Mouse (Mus musculus): ENCODE measurements at regions not wholly inside any gene's neighbourhood (a gene's known extent, or its start where the extent isn't known, plus 50 kb on each side); places are given as distances from the start of the nearest gene placed in this dataset.

GRCm38 (mm10) chr11:92354160-92354559 lies 743.7 kb upstream of the Car10 start:
- Histone ChIP-seq H3K9me3 (no peaks in the 10 kb centered on the region), H3K9ac (no peak overlapping the region), H3K27ac (no peak overlapping the region), H3K36me3 (no peaks in the 10 kb centered on the region), H3K4me3 (no peak overlapping the region), H3K4me2 (replicated peaks) (no peak overlapping the region), H3K4me1 (no peaks in the 10 kb centered on the region), H3K27me3 (replicated peaks) (no peaks in the 10 kb centered on the region)
- WGBS = 85% methylated on average over 2 of the region's 2 CpGs
- no peak for ATAC-seq (ENCODE audit: low FRiP score, low read depth)

GRCm38 (mm10) chr11:92336545-92336944 lies 759.2 kb upstream of the Kif2b start:
- no peak overlapping the region for H3K9ac ChIP-seq
- no peak overlapping the region for H3K4me2 ChIP-seq (replicated peaks)
- H3K36me3 ChIP-seq = no peaks in the 10 kb centered on the region
- 95% methylated on average over 2 of the region's 2 CpGs for WGBS
- H3K9me3 ChIP-seq = no peaks in the 10 kb centered on the region
- H3K4me3 ChIP-seq = no peak overlapping the region
- H3K27me3 ChIP-seq (replicated peaks) = no peaks in the 10 kb centered on the region
- no peak for ATAC-seq (ENCODE audit: low FRiP score, low read depth)
- H3K4me1 ChIP-seq = no peaks in the 10 kb centered on the region
- H3K27ac ChIP-seq = no peak overlapping the region

GRCm38 (mm10) chr11:92335306-92335705 lies 757.9 kb upstream of the Kif2b start:
- Histone ChIP-seq H3K9me3 (no peaks in the 10 kb centered on the region), H3K27ac (no peak overlapping the region), H3K4me2 (replicated peaks) (no peak overlapping the region), H3K27me3 (replicated peaks) (no peaks in the 10 kb centered on the region), H3K9ac (no peak overlapping the region), H3K36me3 (no peaks in the 10 kb centered on the region), H3K4me3 (no peak overlapping the region), H3K4me1 (no peaks in the 10 kb centered on the region)
- ATAC-seq (ENCODE audit: low FRiP score, low read depth) = no peak

DNA sequence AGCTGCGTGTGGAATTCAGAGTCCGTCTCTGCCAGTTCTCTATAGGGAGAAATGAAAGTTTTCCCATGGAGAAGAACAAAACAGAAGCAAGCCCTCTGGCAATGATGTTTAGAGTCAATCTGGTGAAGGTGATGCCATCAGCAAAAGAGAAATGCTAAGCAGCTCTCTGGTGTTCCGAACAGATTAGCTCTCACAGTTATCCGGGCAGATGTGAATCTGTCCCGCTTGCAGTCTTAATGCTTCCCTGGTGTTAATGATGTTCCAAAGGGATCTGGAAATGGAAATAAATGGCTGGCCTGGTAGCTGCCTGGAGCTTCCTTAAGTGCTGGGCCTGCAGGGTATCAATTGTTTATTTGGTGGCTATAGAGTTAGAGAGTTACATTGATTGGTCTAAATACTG lies 725.7 kb upstream of the Kif2b start:
- Histone ChIP-seq H3K9me3 (no peaks in the 10 kb centered on the region), H3K4me1 (no peaks in the 10 kb centered on the region), H3K36me3 (no peaks in the 10 kb centered on the region), H3K4me2 (replicated peaks) (no peak overlapping the region), H3K27me3 (replicated peaks) (no peaks in the 10 kb centered on the region), H3K27ac (no peak overlapping the region), H3K9ac (no peak overlapping the region), H3K4me3 (no peak overlapping the region)
- 66% methylated on average over 5 of the region's 5 CpGs for WGBS
- ATAC-seq (ENCODE audit: low FRiP score, low read depth) = 0 out of 2 replicates have a peak, but pooled peaks have one; percentile 37

Measured in neural tube, embryonic 12.5 days (tissue).